Mouse (Mus musculus) left cerebral cortex, adult 6 months (tissue): ENCODE results near the gene Epx. TPM values are rescaled to one million over a fixed set of nuclear protein-coding genes. Genes with fewer than 3 reads are reported as not detected.

ENCODE experiments used
- long read RNA-seq, 2 experiments: library from polyadenylated mRNA; unstranded; transcript quantifications; one replicate each; pipeline ENCODE4 v2.0.0; 2019 to 2020
- polyA plus RNA-seq: library from polyadenylated mRNA; unstranded; fragments of <200 nt; fragmentation: Nextera tagmentation; gene quantifications from 2 replicates; pipeline ENCODE4 v1.2.3, GENCODE M21; 2021

The Epx gene
- 0.31 and 0.44 TPM in 2 replicates for polyA plus RNA-seq
- long read RNA-seq, experiment 1, partial matches to known transcripts, result 0 of 2 reads
- long read RNA-seq, experiment 1, other reads (novel, unspliced or antisense), result 2 of 2 reads
- long read RNA-seq, experiment 2, result 0 reads

GRCm38 (mm10) chr11:87875436-87875835, at the start of gene Epx:
TSS of gene Epx (minus strand) at chr11:87875536.

GRCm38 (mm10) chr11:87920966-87921365, 45.6 kb upstream of the Epx start, which contains the start of gene Olfr464:
TSS of gene Olfr464 (minus strand) at chr11:87920967.

GRCm38 (mm10) chr11:87897287-87897686, 22.0 kb upstream of the Epx start, which contains the start of gene Olfr463:
TSS of gene Olfr463 (minus strand) at chr11:87897387.

GRCm38 (mm10) chr11:87892168-87892567, 16.8 kb upstream of the Epx start, which contains the start of gene Olfr462:
TSS of gene Olfr462 (minus strand) at chr11:87892268.

GRCm38 (mm10) chr11:87852690-87853596, 22.4 kb downstream of the Epx start, which contains the start of gene Mks1:
TSS of gene Mks1 (plus strand) at chr11:87853215.

GRCm38 (mm10) chr11:87828239-87828900, 47.0 kb downstream of the Epx start, which contains the start of gene Lpo:
TSS of gene Lpo (minus strand) at chr11:87828289.

Other genes starting within 250 kb of the Epx start
- 0.97 and 1.3 TPM in 2 replicates for gene Rnf43, start 212.8 kb downstream of the Epx start, polyA plus RNA-seq
- gene Supt4a, start 138.0 kb downstream of the Epx start, polyA plus RNA-seq, result 208 and 260 TPM in 2 replicates
- 10.3 and 12.0 TPM in 2 replicates for gene Tspoap1, start 115.0 kb downstream of the Epx start, polyA plus RNA-seq
- 0.09 TPM in 1 of 2 replicates, not detected in the other for gene Mpo, start 82.0 kb downstream of the Epx start, polyA plus RNA-seq
- gene Lpo, start 47.2 kb downstream of the Epx start, polyA plus RNA-seq, result 0.29 and 0.46 TPM in 2 replicates
- gene Mks1, start 22.3 kb downstream of the Epx start, polyA plus RNA-seq, result 2.2 and 2.5 TPM in 2 replicates
- not detected in 2 replicates for gene Olfr462, start 16.7 kb upstream of the Epx start, polyA plus RNA-seq
- gene Olfr463, start 21.9 kb upstream of the Epx start, polyA plus RNA-seq, result not detected in 2 replicates
- gene Olfr464, start 45.4 kb upstream of the Epx start, polyA plus RNA-seq, result 1.4 and 1.8 TPM in 2 replicates
- 22.0 and 44.2 TPM in 2 replicates for gene Dynll2, start 112.0 kb upstream of the Epx start, polyA plus RNA-seq
- gene Srsf1, start 171.8 kb upstream of the Epx start, polyA plus RNA-seq, result 9.6 and 97.3 TPM in 2 replicates
- 10.7 and 12.1 TPM in 2 replicates for gene Vezf1, start 192.7 kb upstream of the Epx start, polyA plus RNA-seq
- 4.7 and 11.3 TPM in 2 replicates for gene Cuedc1, start 222.5 kb upstream of the Epx start, polyA plus RNA-seq